Mouse (Mus musculus) myocyte (in vitro differentiated cells): ENCODE measurements around the gene Acpp. TPM values are rescaled to one million over a fixed set of nuclear protein-coding genes. Genes with fewer than 3 reads are reported as not detected.

Experiments
- H3K27me3 ChIP-seq: one replicate; pipeline ENCODE4 v1.6.1; 2011; ENCODE audit not compliant: control insufficient read depth, insufficient read depth, insufficient read length
- H3K36me3 ChIP-seq: one replicate; pipeline ENCODE4 v1.6.1; 2011; ENCODE audit not compliant: control insufficient read depth, insufficient read depth
- H3K4me2 ChIP-seq: one replicate; pipeline ENCODE4 v1.6.1; 2011; ENCODE audit warnings: low read depth, control low read depth
- H3K4me3 ChIP-seq: one replicate; pipeline ENCODE4 v1.5.1; 2011; ENCODE audit warnings: mild to moderate bottlenecking, control low read depth, moderate library complexity
- H3K79me2 ChIP-seq: one replicate; pipeline ENCODE4 v1.6.1; 2011; ENCODE audit not compliant: control insufficient read depth, insufficient read depth
- H3ac ChIP-seq: one replicate; pipeline ENCODE4 v1.6.1; 2011; ENCODE audit not compliant: control insufficient read depth, insufficient read length
- CEBPB ChIP-seq: IDR thresholded peaks from 2 replicates; pipeline ENCODE4 v1.6.1; 2011; ENCODE audit warnings: mild to moderate bottlenecking, moderate library complexity; ENCODE audit not compliant: poor library complexity, insufficient read depth, severe bottlenecking
- E2F4 ChIP-seq: IDR thresholded peaks from one replicate; pipeline ENCODE4 v1.6.1; 2011; ENCODE audit warnings: mild to moderate bottlenecking, control low read depth, moderate library complexity; ENCODE audit not compliant: insufficient read depth
- MAX ChIP-seq: IDR thresholded peaks from one replicate; pipeline ENCODE4 v1.6.1; 2011; ENCODE audit warnings: low read depth, mild to moderate bottlenecking, control low read depth
- MYOD1 ChIP-seq, 3 experiments: IDR thresholded peaks; one replicate each; pipeline ENCODE4 v1.6.1; 2011; ENCODE audit warnings: control low read depth in 2 of 3, low read depth in 2 of 3, mild to moderate bottlenecking in 2 of 3, moderate library complexity in 1 of 3; ENCODE audit not compliant: insufficient read length in 2 of 3, control insufficient read depth in 1 of 3
- MYOG ChIP-seq, 3 experiments: IDR thresholded peaks; one replicate each; pipeline ENCODE4 v1.6.1; 2011; ENCODE audit warnings: control low read depth in 2 of 3, low read depth in 2 of 3, mild to moderate bottlenecking in 2 of 3; ENCODE audit not compliant: insufficient read length in 2 of 3, control insufficient read depth in 1 of 3, insufficient read depth in 1 of 3
- POLR2A ChIP-seq: IDR thresholded peaks from one replicate; pipeline ENCODE4 v1.6.1; 2011; ENCODE audit warnings: low read depth, mild to moderate bottlenecking, control low read depth, moderate library complexity; ENCODE audit not compliant: insufficient read length
- POLR2AphosphoS2 ChIP-seq: IDR thresholded peaks from one replicate; pipeline ENCODE4 v1.6.1; 2011; ENCODE audit warnings: low read depth, control low read depth; ENCODE audit not compliant: insufficient read length
- REST ChIP-seq: IDR thresholded peaks from one replicate; pipeline ENCODE4 v1.6.1; 2011; ENCODE audit warnings: mild to moderate bottlenecking, control low read depth, moderate library complexity; ENCODE audit not compliant: insufficient read depth, insufficient read length
- SRF ChIP-seq: IDR thresholded peaks from one replicate; pipeline ENCODE4 v1.6.1; 2011; ENCODE audit warnings: low read depth; ENCODE audit not compliant: control insufficient read depth, insufficient read length
- TCF12 ChIP-seq: IDR thresholded peaks from one replicate; pipeline ENCODE4 v1.6.1; 2011; ENCODE audit warnings: mild to moderate bottlenecking, control low read depth; ENCODE audit not compliant: poor library complexity, insufficient read depth, severe bottlenecking
- TCF3 ChIP-seq: IDR thresholded peaks from one replicate; pipeline ENCODE4 v1.6.1; 2011; ENCODE audit warnings: low read depth, control low read depth; ENCODE audit not compliant: insufficient read length
- USF1 ChIP-seq: IDR thresholded peaks from one replicate; pipeline ENCODE4 v1.6.1; 2011; ENCODE audit warnings: low read depth, mild to moderate bottlenecking, control low read depth, moderate library complexity
- polyA plus RNA-seq: library from polyadenylated mRNA; unstranded; fragments of >200 nt; fragmentation: generic; extraction: Trizol; gene quantifications from one replicate; pipeline ENCODE4 v1.2.1, GENCODE M21; 2012; ENCODE audit warnings: missing spikeins

Gene Acpp
- polyA plus RNA-seq, 1 experiment = 0.35 TPM

DNA sequence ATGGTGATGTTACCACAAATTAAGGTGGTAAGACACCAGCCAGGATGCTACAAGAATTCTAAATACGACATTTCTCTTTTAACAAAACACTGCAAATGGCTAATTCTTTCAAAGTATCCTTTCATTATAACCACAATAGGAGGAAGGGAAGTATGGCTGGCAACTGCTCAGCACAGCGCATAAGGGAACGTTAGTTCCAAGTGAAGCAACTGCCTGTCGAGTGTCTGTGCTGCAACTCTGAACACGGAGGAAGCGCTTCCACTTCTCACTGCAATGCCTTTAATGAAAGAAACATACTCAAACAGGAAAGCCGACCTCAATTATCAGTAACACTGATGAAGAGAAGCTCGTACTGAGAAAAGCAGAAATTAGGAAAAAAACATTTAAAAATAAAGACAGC is 98.5 kb downstream of the Acpp start:
- H3K79me2 ChIP-seq = peaks cover 34% of the 10 kb centered on the region
- no peak overlapping the region for H3ac ChIP-seq
- H3K4me3 ChIP-seq = no peak overlapping the region
- peaks cover 25% of the 10 kb centered on the region for H3K36me3 ChIP-seq
- no peaks in the 10 kb centered on the region for H3K27me3 ChIP-seq
- H3K4me2 ChIP-seq = no peak overlapping the region
- no peak for TF ChIP-seq CEBPB
- TF ChIP-seq MYOD1 (IDR thresholded peaks at IDR 0.05; ENCODE audit: control insufficient read depth in 1 of 3, insufficient read length in 2 of 3, low read depth in 2 of 3) = no peak
- no peak for TF ChIP-seq E2F4
- TF ChIP-seq TCF12 = no peak
- no peak for TF ChIP-seq MAX
- no peak for TF ChIP-seq POLR2A
- TF ChIP-seq USF1 = no peak
- no peak for TF ChIP-seq SRF
- TF ChIP-seq REST = no peak
- no peak for TF ChIP-seq POLR2AphosphoS2
- no peak for TF ChIP-seq TCF3
- TF ChIP-seq MYOG (IDR thresholded peaks at IDR 0.05; ENCODE audit: control insufficient read depth in 1 of 3, insufficient read depth in 1 of 3, insufficient read length in 2 of 3, low read depth in 2 of 3) = no peak

Other genes with a start within 250 kb of the Acpp start
- gene Ackr4, start 210.8 kb downstream of the Acpp start, polyA plus RNA-seq = 0.11 TPM
- 14.1 TPM for gene Dnajc13, start 74.8 kb downstream of the Acpp start, polyA plus RNA-seq
- not detected for gene Cpne4, start 209.5 kb upstream of the Acpp start, polyA plus RNA-seq